Mouse (Mus musculus) MEL-GATA-1-ER (cell line): ENCODE measurements at regions not wholly inside any gene's neighbourhood (a gene's known extent, or its start where the extent isn't known, plus 50 kb on each side); places are given as distances from the start of the nearest gene placed in this dataset.
A peak's percentile ranks its signal among the peaks of the same experiment; 100 is the strongest.

ENCODE experiments used
- DNase-seq: peaks from one replicate; pipeline ENCODE4 v3.0.0-alpha.2; 2012; ENCODE audit warnings: low read depth; ENCODE audit errors: extremely low read depth

- DNase-seq = no peak
These were observed 326.7 kb upstream of the Cldn34c4 start for GRCm38 (mm10) chrX:128063065-128063464.

- peak; percentile 6 for DNase-seq
These were observed 309.8 kb upstream of the Cldn34c4 start for GRCm38 (mm10) chrX:128046162-128046561.
